Mouse (Mus musculus) embryo, embryonic 11 days (tissue): Measurements from ENCODE around the gene Tspear.
A peak's percentile ranks its signal among the peaks of the same experiment; 100 is the strongest.

Experiments
- DNase-seq: peaks from one replicate; pipeline ENCODE4 v3.0.0-alpha.2; 2015

Tspear gene

DNA sequence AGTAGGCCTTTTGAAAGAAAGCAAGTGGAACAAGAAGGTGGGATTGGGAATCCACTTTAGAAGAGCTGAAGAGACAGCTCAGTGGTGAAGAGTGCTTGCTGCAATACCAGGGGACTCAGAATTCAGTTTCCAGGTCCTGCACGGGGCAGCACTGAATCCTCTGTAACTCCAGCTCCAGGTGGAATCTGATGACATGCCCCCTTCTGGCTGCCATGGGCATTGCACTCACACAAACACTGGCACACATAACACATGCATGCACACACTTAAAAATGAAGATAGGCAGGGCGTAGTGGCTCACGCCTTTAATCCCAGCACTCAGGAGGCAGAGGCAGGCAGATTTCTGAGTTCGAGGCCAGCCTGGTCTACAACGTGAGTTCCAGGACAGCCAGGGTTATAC, 196.2 kb downstream of the Tspear start:
- DNase-seq, result no peak

DNA sequence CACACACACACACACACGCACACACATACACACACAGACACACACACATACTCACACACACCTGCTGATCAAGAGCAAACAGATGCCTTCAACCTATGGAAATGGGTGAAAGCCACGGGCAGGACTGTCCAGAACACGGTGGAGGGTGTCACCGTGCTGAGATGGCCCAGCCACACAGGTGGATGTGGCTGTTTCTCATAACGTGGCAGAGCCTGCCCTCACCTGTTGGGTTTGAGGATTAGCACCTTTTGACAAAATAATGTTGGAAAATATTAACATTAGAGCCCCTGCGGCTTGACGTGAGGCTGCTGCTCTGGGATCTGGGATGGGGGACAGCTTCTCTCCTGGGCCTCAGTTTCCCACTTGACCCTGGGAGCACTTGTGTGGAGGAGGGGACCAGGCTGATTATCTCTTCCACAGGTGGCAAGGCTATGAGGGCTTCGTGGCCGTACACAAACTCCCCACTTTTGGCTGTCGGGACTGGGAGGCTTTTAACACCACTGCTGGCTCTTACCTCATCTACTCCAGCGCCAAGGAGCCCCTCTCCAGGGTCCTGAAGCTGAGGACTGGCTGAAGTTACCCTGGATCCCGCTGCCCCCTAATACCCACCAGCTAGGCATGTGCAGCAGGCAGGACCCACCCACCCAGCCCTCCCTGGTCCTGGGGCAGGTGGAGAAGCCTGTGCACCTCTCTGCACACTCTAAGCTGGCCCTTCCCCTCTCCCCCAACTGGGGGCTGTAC, 199.8 kb downstream of the Tspear start:
- DNase-seq, result peak; percentile 41

DNA sequence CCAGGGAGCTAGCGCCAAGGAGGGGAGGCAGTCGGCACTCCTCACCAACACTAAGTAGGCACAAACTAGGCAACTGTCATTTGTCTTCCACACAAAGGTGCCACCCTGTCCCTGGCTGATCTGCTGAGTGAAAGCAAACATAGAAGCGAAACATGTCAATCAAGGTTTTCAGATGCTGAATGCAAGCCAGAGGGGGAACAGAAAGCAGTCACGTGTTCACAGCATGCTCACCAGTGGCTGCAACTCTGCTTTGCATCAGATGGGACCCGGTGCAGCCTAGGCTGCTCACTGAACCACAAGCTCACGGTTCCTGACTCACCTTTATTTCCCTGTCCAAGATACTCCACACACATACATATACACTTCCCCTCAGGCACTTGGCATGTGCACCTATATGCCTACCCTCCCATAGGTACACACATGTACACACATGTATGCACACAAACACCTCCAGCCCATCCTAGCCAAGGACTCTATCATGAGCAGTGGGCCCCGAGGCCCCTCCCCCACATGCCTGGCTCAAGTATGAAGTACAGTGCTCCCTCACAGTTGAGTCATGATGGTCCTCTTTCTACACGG, 204.7 kb downstream of the Tspear start:
- no peak for DNase-seq

DNA sequence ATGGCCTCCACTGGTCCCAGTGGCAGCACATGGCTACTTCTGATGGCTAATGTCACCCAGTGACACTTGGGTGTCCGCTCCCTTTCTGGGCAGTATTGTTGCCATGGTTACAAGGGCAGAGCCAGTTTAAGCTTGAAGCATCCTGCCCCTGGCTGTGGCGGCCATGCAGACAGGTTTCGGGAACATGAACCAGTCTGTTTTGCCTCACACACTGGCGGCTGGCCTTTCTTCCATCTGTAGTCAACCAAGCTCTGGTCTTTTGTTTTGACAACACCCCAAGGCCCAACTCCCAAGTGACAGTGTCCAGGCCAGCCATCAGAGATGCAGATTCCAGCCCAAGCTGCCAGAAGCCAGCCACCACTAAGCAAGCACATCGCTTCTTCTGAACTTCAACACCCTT, 209.2 kb downstream of the Tspear start:
- peak; percentile 11 for DNase-seq

DNA sequence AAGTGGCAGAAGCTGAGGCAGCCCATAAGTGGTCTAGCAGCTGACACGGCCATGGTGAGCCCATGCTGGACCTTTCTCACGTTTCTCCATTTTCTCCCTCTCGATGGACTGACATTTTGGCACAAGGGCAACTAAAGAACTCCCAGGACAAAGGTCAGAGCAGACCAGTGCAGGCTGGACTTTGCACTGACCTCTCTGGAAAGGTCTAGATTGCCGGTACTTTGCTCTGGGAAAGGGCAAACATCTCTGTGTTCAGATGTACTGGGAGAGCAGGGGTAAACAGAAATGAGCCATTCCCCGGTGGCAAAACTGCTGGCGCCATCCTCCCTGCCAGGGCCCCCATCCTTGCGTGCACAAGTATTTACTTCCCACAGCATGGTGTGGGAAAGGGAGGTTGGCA, 213.8 kb downstream of the Tspear start:
- no peak for DNase-seq

DNA sequence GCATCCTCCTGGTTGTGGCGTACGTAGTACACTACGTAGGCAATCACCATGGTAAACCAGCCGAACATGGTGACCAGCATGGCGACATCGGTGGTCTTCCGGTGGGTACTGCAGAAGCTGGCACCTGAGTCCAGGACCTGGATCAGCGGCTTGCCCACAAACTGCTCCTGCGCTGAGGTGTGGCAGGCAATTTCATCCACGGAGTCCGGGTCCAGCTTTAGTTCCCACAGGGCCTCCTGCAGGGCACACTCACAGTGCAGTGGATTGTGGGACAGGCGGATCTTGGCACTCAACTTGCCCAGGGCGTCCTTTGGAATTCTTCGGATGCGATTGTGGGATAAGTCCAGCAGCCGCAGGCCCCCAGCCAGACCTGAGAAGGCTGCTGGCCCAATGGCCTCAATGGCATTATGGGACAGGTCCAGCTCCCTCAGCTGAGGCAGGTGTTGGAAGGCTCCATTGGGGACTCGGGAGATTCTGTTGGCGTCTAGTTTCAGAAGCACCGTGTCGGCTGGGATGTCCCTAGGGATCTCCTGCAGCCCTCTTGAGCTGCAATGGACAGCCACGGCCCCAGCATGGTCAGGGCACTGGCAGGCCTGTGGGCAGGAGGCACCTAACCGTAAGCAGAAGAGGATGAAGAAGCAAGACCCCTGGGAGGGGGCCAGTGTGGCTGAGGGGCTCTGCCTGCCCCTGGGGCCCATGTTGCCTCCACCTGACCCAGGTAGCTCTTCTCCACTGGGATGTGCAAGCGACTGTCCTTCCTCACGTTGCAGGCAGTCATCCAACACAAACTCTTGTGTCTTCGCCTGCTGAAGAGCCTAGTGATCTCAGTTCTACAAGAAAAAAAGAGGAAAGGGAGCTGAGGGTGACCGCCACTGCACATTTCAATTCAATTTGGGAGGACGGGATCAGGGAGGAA, 214.8 kb downstream of the Tspear start:
- DNase-seq, result no peak

DNA sequence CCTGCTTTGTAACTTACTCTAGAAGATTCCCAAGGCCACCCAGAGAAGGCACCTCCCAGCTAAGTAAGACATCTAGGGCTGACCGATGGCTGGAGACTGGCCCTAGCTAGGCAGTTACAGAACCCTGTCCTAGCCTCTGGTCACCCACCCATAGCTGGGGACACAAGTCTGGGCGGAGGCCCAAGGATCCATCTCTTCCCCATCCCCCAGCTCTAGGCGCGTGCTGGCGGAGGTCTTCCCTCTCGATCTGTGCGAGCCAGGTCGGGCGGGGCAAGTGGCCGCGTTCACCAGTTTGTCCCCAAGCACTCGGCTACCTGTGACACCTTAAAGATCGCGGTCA, 215.5 kb downstream of the Tspear start:
- DNase-seq, result no peak

DNA sequence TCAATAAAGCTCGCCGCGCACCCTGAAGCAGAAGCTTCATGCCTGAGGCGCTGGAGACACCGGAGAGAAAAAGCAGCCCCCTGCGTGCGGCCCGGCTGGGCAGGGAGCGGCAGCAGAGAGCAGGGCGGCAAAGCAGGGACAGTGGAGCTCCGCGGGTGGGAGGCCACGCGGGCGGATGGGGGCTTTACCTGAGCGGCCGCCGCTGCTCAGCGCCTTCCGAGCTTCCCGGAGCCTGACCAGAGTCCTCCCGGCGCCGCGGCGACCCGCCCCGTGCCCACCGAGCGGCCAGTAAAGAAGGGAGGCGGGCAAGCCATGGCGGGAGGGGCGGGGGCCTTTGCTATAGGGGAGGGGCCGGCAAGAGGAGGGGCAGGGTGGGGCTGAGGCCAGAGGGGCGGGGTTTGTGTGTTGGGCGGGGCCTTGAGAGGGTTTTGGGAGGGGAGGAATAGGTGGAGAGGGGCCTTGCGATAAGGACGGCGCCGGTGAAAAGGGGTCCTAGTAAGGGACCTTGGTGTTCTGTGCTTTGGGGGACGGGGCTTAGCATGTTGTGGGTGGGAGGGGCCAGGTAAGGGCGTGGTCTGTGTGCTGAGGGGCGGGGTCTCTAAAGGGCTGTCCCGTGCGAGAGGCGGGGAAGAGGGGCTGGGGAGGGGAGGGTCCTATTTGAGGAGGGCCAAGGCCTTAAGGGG, 216.0 kb downstream of the Tspear start, which contains the start of gene Lrrc3:
TSS of gene Lrrc3 (minus strand) at position 326 of the 683 bp plus-strand sequence.
- DNase-seq, result peak; percentile 84

DNA sequence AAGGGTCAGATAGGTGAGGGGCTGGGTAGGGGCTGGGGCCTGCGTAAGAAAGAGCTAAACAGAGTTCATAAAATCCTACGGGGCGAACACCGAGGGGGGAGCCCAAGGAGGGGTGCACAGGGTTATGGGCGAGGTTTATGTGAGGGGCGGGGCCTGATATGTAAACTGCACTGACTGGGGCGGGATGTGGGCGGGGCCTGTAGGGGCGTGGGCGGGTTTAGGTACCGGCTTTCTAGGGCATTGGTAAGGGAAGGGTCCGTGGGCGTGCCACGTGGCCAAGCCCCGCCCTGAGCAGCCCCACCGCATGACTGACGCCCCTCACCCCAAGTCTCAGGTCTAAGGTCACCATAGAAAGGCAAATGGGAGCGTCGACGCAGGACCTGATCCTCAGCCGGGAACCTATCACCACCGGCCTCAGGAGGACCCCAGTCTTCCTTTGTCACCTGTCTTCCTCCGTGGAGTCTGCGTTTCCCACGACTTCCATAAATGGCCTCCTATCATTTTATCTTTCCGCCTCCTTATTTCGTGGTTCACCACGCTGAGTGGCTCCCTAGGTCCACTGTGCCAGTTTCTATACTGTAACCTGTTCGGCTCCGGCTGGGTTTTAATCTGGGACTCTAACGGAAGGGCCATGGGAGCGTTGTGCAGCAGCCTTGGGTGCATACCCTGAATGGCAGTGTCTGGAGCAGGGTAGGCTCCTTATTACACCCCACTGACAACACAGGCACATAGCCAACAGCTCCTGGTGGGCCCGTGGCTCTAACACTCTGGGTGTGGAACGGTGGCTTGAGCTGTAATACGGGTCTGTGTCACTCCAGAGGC, 216.7 kb downstream of the Tspear start:
- DNase-seq, result peak; percentile 82

DNA sequence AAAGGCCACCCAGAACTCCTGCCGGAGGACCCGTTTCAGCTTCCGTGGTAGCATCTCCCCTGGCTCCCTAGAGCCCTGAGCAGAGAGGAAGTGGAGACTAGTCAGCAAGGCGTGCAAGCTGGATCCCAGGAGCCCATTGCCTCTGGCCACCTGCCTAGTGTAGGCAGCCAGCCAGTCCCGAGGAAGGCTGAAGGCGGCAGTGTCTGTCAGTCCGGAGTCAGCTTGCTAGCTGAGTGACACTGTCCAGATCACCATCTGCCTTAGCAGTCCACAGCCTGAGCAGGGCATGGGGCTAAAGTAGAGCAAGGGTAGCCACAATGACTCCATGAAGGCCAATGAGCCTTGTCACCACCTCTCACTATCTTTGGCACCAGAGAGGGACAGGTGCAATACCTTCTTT, 226.2 kb downstream of the Tspear start:
- no peak for DNase-seq

DNA sequence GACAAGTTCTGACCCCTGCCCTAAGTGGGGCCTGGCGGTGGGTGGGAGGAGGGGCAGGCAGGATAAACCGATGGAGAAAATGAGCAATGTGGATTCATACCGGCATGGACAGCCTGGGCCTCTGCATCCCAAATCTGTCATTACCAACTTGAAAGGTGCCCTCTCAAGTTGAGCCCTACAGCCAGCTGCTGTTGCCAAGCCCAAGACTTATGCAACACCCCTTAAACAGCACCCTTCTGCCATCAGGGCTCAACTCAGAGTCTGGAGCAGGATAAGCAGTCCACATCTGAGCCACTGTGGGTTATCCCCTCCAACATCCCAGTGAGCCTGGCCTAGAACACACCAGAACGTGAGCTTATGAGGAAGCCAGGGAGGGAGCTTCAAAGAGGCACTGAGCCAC, 226.9 kb downstream of the Tspear start:
- no peak for DNase-seq

DNA sequence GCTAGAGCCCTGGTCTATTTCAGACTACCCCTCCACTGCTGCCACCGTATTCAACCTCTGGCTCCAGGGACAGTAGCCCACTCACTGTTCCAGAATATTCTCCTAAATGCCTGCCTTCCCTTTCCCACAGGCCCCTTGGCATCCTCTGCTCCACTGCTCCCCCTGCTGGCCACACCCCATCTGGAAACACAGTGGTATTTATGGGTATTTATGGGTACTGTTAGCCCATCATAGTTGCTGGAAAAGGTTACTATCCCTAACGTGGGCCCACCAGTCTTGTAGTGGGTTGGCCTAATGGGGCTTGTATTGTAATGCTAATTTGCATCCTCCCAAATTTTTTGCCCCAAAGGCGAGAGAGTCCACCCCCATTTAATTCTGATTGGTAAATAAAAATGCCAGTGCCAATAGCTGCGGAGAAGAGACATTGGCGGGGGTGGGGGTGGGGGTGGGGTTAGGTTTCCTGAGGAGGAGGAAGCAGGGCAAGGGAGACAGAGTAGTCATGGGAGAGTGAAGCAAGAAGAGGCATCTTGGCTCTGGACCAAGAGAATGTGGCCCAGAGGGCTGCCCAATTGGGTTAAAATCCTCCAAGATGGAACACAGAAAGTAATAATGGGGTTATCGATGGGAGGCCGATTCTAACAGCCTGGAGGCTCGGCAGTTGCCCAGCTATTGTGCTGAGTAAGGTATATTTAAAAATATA, 230.4 kb downstream of the Tspear start:
- peak; percentile 34 for DNase-seq

DNA sequence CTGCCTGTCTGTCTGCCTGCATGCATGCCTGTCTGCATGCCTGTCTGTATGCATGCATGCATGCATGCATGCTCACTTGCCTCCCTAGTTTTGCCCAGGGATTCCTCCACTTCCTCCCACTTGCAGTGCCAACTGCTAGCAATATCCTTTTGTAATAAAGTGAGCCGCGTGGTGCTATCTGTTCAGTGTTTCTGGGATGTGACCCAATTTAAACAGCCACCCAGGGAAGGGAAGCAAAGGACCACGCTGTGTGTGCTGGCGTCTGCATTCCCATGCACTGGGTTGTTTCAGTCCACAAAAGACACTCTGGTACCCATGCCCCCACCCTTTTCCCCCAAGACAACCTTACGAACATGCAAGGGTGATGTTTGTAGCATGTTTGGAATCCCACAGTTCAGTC, 234.6 kb downstream of the Tspear start:
- no peak for DNase-seq

DNA sequence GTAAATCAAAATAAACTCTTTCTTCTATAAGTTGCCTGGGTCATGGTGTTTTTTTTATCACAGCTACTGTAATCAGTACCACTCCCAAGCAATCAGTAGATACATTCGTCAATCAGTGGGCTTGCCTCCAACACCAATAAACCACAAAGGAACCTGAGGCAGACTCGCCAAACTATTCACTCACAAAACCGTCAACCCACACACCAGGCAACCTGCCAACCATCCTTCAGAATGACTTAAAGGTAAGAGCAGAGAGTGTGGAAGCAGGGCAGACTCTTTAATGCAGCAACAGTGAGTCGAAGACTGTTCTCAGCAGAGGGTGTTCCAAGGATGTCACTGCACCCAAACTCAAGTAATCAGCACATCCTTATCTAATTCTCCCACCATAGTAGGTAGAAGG, 236.3 kb downstream of the Tspear start:
- DNase-seq, result no peak

DNA sequence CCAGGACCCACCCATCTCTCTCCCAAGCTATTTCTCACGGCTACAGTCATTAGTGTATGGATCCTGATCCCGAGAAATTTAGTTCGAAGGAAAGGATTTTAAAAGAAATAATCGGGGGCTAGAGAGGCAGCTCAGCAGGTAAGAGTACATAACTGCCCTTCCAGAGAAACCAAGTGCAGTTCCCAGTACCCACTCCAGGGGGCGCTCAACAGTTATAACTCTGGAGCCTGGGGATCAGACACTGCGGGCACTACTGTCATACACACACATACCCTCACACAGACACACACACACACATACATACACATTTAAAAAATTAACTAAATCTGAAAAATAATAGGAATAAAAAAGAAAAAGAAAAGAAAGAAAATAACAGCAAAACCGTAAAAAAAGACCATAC, 239.8 kb downstream of the Tspear start:
- peak; percentile 54 for DNase-seq

DNA sequence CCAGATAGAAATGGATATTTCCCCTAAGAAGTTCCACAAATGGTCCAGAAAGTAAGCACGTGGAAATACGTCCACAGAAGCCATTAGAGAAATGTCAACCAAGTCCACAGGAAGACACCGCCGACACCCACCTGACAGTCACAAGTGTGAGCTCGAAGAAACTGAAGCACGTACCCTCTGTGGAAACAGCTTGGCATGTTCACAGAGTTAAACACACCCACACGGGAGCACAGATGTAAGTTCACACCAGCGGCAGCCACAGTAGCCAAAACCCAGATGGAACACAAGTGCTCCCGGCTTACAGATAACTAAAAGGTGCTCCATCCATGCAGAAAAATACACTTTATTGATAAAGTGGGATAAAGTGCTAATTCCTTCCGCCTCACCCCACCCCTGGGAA, 241.0 kb downstream of the Tspear start:
- no peak for DNase-seq
